Mouse (Mus musculus): Measurements from ENCODE around the gene Smndc1. TPM values are rescaled to one million over a fixed set of nuclear protein-coding genes. Genes with fewer than 3 reads are reported as not detected.
A peak's percentile ranks its signal among the peaks of the same experiment; 100 is the strongest.

Smndc1 gene
- polyA plus RNA-seq, 1 experiment from 2014 or later: 38.4 TPM

GRCm38 (mm10) chr19:53353864-53354263 lies 36.5 kb downstream of the Smndc1 start:
- WGBS (ENCODE audit: insufficient replicate concordance): 91% methylated on average over 7 of the region's 7 CpGs
- Histone ChIP-seq H3K9ac (ENCODE audit: low read depth, low read length) (no peak overlapping the region), H3K9me3 (replicated peaks; ENCODE audit: control insufficient read depth, low read length) (no peaks in the 10 kb centered on the region), H3K27me3 (ENCODE audit: control insufficient read depth, insufficient read depth, low read length) (no peaks in the 10 kb centered on the region), H3K4me1 (ENCODE audit: control insufficient read depth, insufficient read depth, low read length) (no peaks in the 10 kb centered on the region), H3K27ac (ENCODE audit: low read depth, low read length) (no peak overlapping the region), H3K36me3 (ENCODE audit: control insufficient read depth, insufficient read depth, low read length) (no peaks in the 10 kb centered on the region), H3K4me3 (ENCODE audit: low read depth, low read length) (no peak overlapping the region), H3K4me2 (no peak overlapping the region)
- ATAC-seq (replicated peaks; ENCODE audit: insufficient number of reproducible peaks, low FRiP score, low TSS enrichment): no peak

GRCm38 (mm10) chr19:53345766-53346165 lies 44.6 kb downstream of the Smndc1 start:
- Histone ChIP-seq H3K36me3 (ENCODE audit: control insufficient read depth, insufficient read depth, low read length) (no peaks in the 10 kb centered on the region), H3K9me3 (replicated peaks; ENCODE audit: control insufficient read depth, low read length) (no peaks in the 10 kb centered on the region), H3K4me1 (ENCODE audit: control insufficient read depth, insufficient read depth, low read length) (peaks cover 3% of the 10 kb centered on the region; the same call in 1 of the 2 replicates), H3K4me2 (no peak overlapping the region), H3K9ac (ENCODE audit: low read depth, low read length) (no peak overlapping the region), H3K4me3 (ENCODE audit: low read depth, low read length) (no peak overlapping the region), H3K27me3 (ENCODE audit: control insufficient read depth, insufficient read depth, low read length) (no peaks in the 10 kb centered on the region), H3K27ac (ENCODE audit: low read depth, low read length) (no peak overlapping the region)
- WGBS (ENCODE audit: insufficient replicate concordance): 87% methylated on average over 14 of the region's 14 CpGs
- no peak for ATAC-seq (replicated peaks; ENCODE audit: insufficient number of reproducible peaks, low FRiP score, low TSS enrichment)

- Histone ChIP-seq H3K4me1 (ENCODE audit: control insufficient read depth, insufficient read depth, low read length) (peaks cover 5% of the 10 kb centered on the region; the same call in 1 of the 2 replicates), H3K9me3 (replicated peaks; ENCODE audit: control insufficient read depth, low read length) (no peaks in the 10 kb centered on the region), H3K27me3 (ENCODE audit: control insufficient read depth, insufficient read depth, low read length) (no peaks in the 10 kb centered on the region), H3K9ac (ENCODE audit: low read depth, low read length) (no peak overlapping the region), H3K36me3 (ENCODE audit: control insufficient read depth, insufficient read depth, low read length) (no peaks in the 10 kb centered on the region), H3K27ac (ENCODE audit: low read depth, low read length) (no peak overlapping the region), H3K4me3 (ENCODE audit: low read depth, low read length) (no peak overlapping the region), H3K4me2 (no peak overlapping the region)
- 89% methylated on average over 16 of the region's 16 CpGs for WGBS (ENCODE audit: insufficient replicate concordance)
- no peak for ATAC-seq (replicated peaks; ENCODE audit: insufficient number of reproducible peaks, low FRiP score, low TSS enrichment)
Measured at GRCm38 (mm10) chr19:53344062-53344461, 46.3 kb downstream of the Smndc1 start.

- H3K27me3 ChIP-seq (ENCODE audit: control insufficient read depth, insufficient read depth, low read length): no peaks in the 10 kb centered on the region
- H3K36me3 ChIP-seq (ENCODE audit: control insufficient read depth, insufficient read depth, low read length): no peaks in the 10 kb centered on the region
- no peak overlapping the region for H3K4me2 ChIP-seq
- no peak overlapping the region for H3K4me3 ChIP-seq (ENCODE audit: low read depth, low read length)
- H3K9ac ChIP-seq (ENCODE audit: low read depth, low read length): no peak overlapping the region
- H3K4me1 ChIP-seq (ENCODE audit: control insufficient read depth, insufficient read depth, low read length): peaks cover 5% of the 10 kb centered on the region; the same call in 1 of the 2 replicates
- H3K9me3 ChIP-seq (replicated peaks; ENCODE audit: control insufficient read depth, low read length): no peaks in the 10 kb centered on the region
- WGBS (ENCODE audit: insufficient replicate concordance): 87% methylated on average over 13 of the region's 13 CpGs
- ATAC-seq (replicated peaks; ENCODE audit: insufficient number of reproducible peaks, low FRiP score, low TSS enrichment): no peak
- H3K27ac ChIP-seq (ENCODE audit: low read depth, low read length): no peak overlapping the region
Measured at GRCm38 (mm10) chr19:53343174-53343881, 47.0 kb downstream of the Smndc1 start.

GRCm38 (mm10) chr19:53340423-53340822 lies 50.0 kb downstream of the Smndc1 start:
- 17% methylated on average over 6 of the region's 6 CpGs for WGBS (ENCODE audit: insufficient replicate concordance)
- Histone ChIP-seq H3K4me3 (ENCODE audit: low read depth, low read length) (no peak overlapping the region), H3K4me2 (0 out of 2 replicates have a peak overlapping the region, but pooled peaks have one; percentile 0), H3K27me3 (ENCODE audit: control insufficient read depth, insufficient read depth, low read length) (no peaks in the 10 kb centered on the region), H3K9ac (ENCODE audit: low read depth, low read length) (no peak overlapping the region), H3K9me3 (replicated peaks; ENCODE audit: control insufficient read depth, low read length) (no peaks in the 10 kb centered on the region), H3K27ac (ENCODE audit: low read depth, low read length) (no peak overlapping the region), H3K4me1 (ENCODE audit: control insufficient read depth, insufficient read depth, low read length) (peaks cover 3% of the 10 kb centered on the region; the same call in 1 of the 2 replicates), H3K36me3 (ENCODE audit: control insufficient read depth, insufficient read depth, low read length) (peaks cover 4% of the 10 kb centered on the region)
- no peak for ATAC-seq (replicated peaks; ENCODE audit: insufficient number of reproducible peaks, low FRiP score, low TSS enrichment)

GRCm38 (mm10) chr19:53335241-53335640 lies 55.1 kb downstream of the Smndc1 start:
- ATAC-seq (replicated peaks; ENCODE audit: insufficient number of reproducible peaks, low FRiP score, low TSS enrichment): no peak
- Histone ChIP-seq H3K36me3 (ENCODE audit: control insufficient read depth, insufficient read depth, low read length) (peaks cover 8% of the 10 kb centered on the region), H3K4me3 (ENCODE audit: low read depth, low read length) (no peak overlapping the region), H3K9ac (ENCODE audit: low read depth, low read length) (no peak overlapping the region), H3K27ac (ENCODE audit: low read depth, low read length) (no peak overlapping the region), H3K4me2 (no peak overlapping the region), H3K4me1 (ENCODE audit: control insufficient read depth, insufficient read depth, low read length) (peaks cover 4% of the 10 kb centered on the region), H3K27me3 (ENCODE audit: control insufficient read depth, insufficient read depth, low read length) (no peaks in the 10 kb centered on the region), H3K9me3 (replicated peaks; ENCODE audit: control insufficient read depth, low read length) (no peaks in the 10 kb centered on the region)
- 69% methylated on average over 9 of the region's 9 CpGs for WGBS (ENCODE audit: insufficient replicate concordance)

GRCm38 (mm10) chr19:53333730-53334129 lies 56.6 kb downstream of the Smndc1 start:
- Histone ChIP-seq H3K9ac (ENCODE audit: low read depth, low read length) (no peak overlapping the region), H3K36me3 (ENCODE audit: control insufficient read depth, insufficient read depth, low read length) (peaks cover 8% of the 10 kb centered on the region), H3K27ac (ENCODE audit: low read depth, low read length) (no peak overlapping the region), H3K4me2 (no peak overlapping the region), H3K27me3 (ENCODE audit: control insufficient read depth, insufficient read depth, low read length) (no peaks in the 10 kb centered on the region), H3K4me3 (ENCODE audit: low read depth, low read length) (no peak overlapping the region), H3K9me3 (replicated peaks; ENCODE audit: control insufficient read depth, low read length) (no peaks in the 10 kb centered on the region), H3K4me1 (ENCODE audit: control insufficient read depth, insufficient read depth, low read length) (peaks cover 6% of the 10 kb centered on the region)
- WGBS (ENCODE audit: insufficient replicate concordance): 83% methylated on average over 6 of the region's 6 CpGs
- no peak for ATAC-seq (replicated peaks; ENCODE audit: insufficient number of reproducible peaks, low FRiP score, low TSS enrichment)

- 83% methylated on average over 21 of the region's 21 CpGs for WGBS (ENCODE audit: insufficient replicate concordance)
- Histone ChIP-seq H3K9ac (ENCODE audit: low read depth, low read length) (no peak overlapping the region), H3K4me3 (ENCODE audit: low read depth, low read length) (no peak overlapping the region), H3K27me3 (ENCODE audit: control insufficient read depth, insufficient read depth, low read length) (no peaks in the 10 kb centered on the region), H3K4me1 (ENCODE audit: control insufficient read depth, insufficient read depth, low read length) (peaks cover 9% of the 10 kb centered on the region), H3K9me3 (replicated peaks; ENCODE audit: control insufficient read depth, low read length) (no peaks in the 10 kb centered on the region), H3K36me3 (ENCODE audit: control insufficient read depth, insufficient read depth, low read length) (peaks cover 4% of the 10 kb centered on the region), H3K27ac (ENCODE audit: low read depth, low read length) (no peak overlapping the region), H3K4me2 (no peak overlapping the region)
- ATAC-seq (replicated peaks; ENCODE audit: insufficient number of reproducible peaks, low FRiP score, low TSS enrichment): no peak
Measured at GRCm38 (mm10) chr19:53331882-53332500, 58.4 kb downstream of the Smndc1 start.
